Mouse (Mus musculus): Measurements from ENCODE around the gene Dapl1. TPM values are rescaled to one million over a fixed set of nuclear protein-coding genes. Genes with fewer than 3 reads are reported as not detected.

The Dapl1 gene
- total RNA-seq, 2 experiments from 2014 or later = not detected

- no peak overlapping the region for H3K27ac ChIP-seq
- DNase-seq (ENCODE audit: low spot score in 2 of 2) = no peak
- no peak overlapping the region for H3K4me3 ChIP-seq
- TF ChIP-seq CTCF (conservative IDR thresholded peaks at IDR 0.05) = no peak
Measured at GRCm38 (mm10) chr2:59488235-59488634, 3.8 kb downstream of the Dapl1 start.

GRCm38 (mm10) chr2:59490353-59490752 lies 5.9 kb downstream of the Dapl1 start:
- Histone ChIP-seq H3K27ac (no peak overlapping the region), H3K4me3 (no peak overlapping the region)
- DNase-seq (ENCODE audit: low spot score in 2 of 2) = no peak
- peak; percentile 56 for TF ChIP-seq CTCF (conservative IDR thresholded peaks at IDR 0.05)

GRCm38 (mm10) chr2:59493445-59494085 lies 9.1 kb downstream of the Dapl1 start:
- no peak overlapping the region for H3K27ac ChIP-seq
- H3K4me3 ChIP-seq = no peak overlapping the region
- no peak for DNase-seq (ENCODE audit: low spot score in 2 of 2)
- no peak for TF ChIP-seq CTCF (conservative IDR thresholded peaks at IDR 0.05)

GRCm38 (mm10) chr2:59499146-59499545 lies 14.7 kb downstream of the Dapl1 start:
- no peak for DNase-seq (ENCODE audit: low spot score in 2 of 2)
- TF ChIP-seq CTCF (conservative IDR thresholded peaks at IDR 0.05) = no peak
- Histone ChIP-seq H3K27ac (no peak overlapping the region), H3K4me3 (no peak overlapping the region)

- Histone ChIP-seq H3K27ac (no peak overlapping the region), H3K4me3 (no peak overlapping the region)
- TF ChIP-seq CTCF (conservative IDR thresholded peaks at IDR 0.05) = no peak
- DNase-seq (ENCODE audit: low spot score in 2 of 2) = no peak
Measured at GRCm38 (mm10) chr2:59499717-59500116, 15.3 kb downstream of the Dapl1 start.

- Histone ChIP-seq H3K4me3 (no peak overlapping the region), H3K27ac (no peak overlapping the region)
- TF ChIP-seq CTCF (conservative IDR thresholded peaks at IDR 0.05) = no peak
- DNase-seq (ENCODE audit: low spot score in 2 of 2) = no peak
Measured at GRCm38 (mm10) chr2:59509061-59509460, 24.6 kb downstream of the Dapl1 start.

GRCm38 (mm10) chr2:59510416-59510815 lies 26.0 kb downstream of the Dapl1 start:
- Histone ChIP-seq H3K4me3 (no peak overlapping the region), H3K27ac (peak overlapping the region; percentile 15; the same call in 1 of the 2 replicates)
- TF ChIP-seq CTCF (conservative IDR thresholded peaks at IDR 0.05) = no peak
- DNase-seq (ENCODE audit: low spot score in 2 of 2) = no peak

GRCm38 (mm10) chr2:59510882-59511281 lies 26.4 kb downstream of the Dapl1 start:
- no peak for TF ChIP-seq CTCF (conservative IDR thresholded peaks at IDR 0.05)
- Histone ChIP-seq H3K27ac (no peak overlapping the region), H3K4me3 (no peak overlapping the region)
- DNase-seq (ENCODE audit: low spot score in 2 of 2) = no peak

GRCm38 (mm10) chr2:59520663-59521062 lies 36.2 kb downstream of the Dapl1 start:
- no peak overlapping the region for H3K4me3 ChIP-seq
- DNase-seq (ENCODE audit: low spot score in 2 of 2) = no peak
- H3K27ac ChIP-seq = no peak overlapping the region
- TF ChIP-seq CTCF (conservative IDR thresholded peaks at IDR 0.05) = no peak

- peak; percentile 95 for TF ChIP-seq CTCF (conservative IDR thresholded peaks at IDR 0.05)
- Histone ChIP-seq H3K27ac (peak overlapping the region; percentile 73), H3K4me3 (peak overlapping the region; percentile 52)
- peak; percentile 80 to 84 for DNase-seq (ENCODE audit: low spot score in 2 of 2)
Measured at GRCm38 (mm10) chr2:59522079-59522684, 37.7 kb downstream of the Dapl1 start.

- DNase-seq (ENCODE audit: low spot score in 2 of 2) = no peak
- Histone ChIP-seq H3K27ac (no peak overlapping the region), H3K4me3 (no peak overlapping the region)
- no peak for TF ChIP-seq CTCF (conservative IDR thresholded peaks at IDR 0.05)
Measured at GRCm38 (mm10) chr2:59523526-59523925, 39.1 kb downstream of the Dapl1 start.

GRCm38 (mm10) chr2:59526893-59527292 lies 42.4 kb downstream of the Dapl1 start:
- Histone ChIP-seq H3K4me3 (no peak overlapping the region), H3K27ac (no peak overlapping the region)
- no peak for TF ChIP-seq CTCF (conservative IDR thresholded peaks at IDR 0.05)
- DNase-seq (ENCODE audit: low spot score in 2 of 2) = no peak

- no peak for TF ChIP-seq CTCF (conservative IDR thresholded peaks at IDR 0.05)
- no peak overlapping the region for H3K4me3 ChIP-seq
- DNase-seq (ENCODE audit: low spot score in 2 of 2) = no peak
- peak overlapping the region; percentile 82 for H3K27ac ChIP-seq
Measured at GRCm38 (mm10) chr2:59529574-59530080, 45.2 kb downstream of the Dapl1 start.

- no peak for TF ChIP-seq CTCF (conservative IDR thresholded peaks at IDR 0.05)
- Histone ChIP-seq H3K4me3 (no peak overlapping the region), H3K27ac (peak overlapping the region; percentile 82)
- peak in 1 of 2 experiments; percentile 46 for DNase-seq (ENCODE audit: low spot score in 2 of 2)
Measured at GRCm38 (mm10) chr2:59530811-59531210, 46.4 kb downstream of the Dapl1 start.
